Mouse (Mus musculus) neural tube, embryonic 13.5 days (tissue): Measurements from ENCODE around the gene Tmem45a2. TPM values are rescaled to one million over a fixed set of nuclear protein-coding genes. Genes with fewer than 3 reads are reported as not detected.

Experiments
- ATAC-seq: fragments of 200-750 bp; cut with Nextera tagmentation; 2 replicates; pipeline ENCODE4 v1.8.0; 2017; ENCODE audit warnings: low read depth, mild to moderate bottlenecking, moderate TSS enrichment, moderate library complexity
- H3K27ac ChIP-seq: fragments of 300-500 bp; sonication (generic); replicated peaks from 2 replicates; pipeline ENCODE4 v1.5.1; 2015; ENCODE audit warnings: moderate library complexity, mild to moderate bottlenecking, inconsistent platforms
- H3K27me3 ChIP-seq: fragments of 300-500 bp; sonication (generic); 2 replicates; pipeline ENCODE4 v1.6.1; 2015; ENCODE audit warnings: mild to moderate bottlenecking, inconsistent platforms
- H3K36me3 ChIP-seq: fragments of 300-500 bp; sonication (generic); 2 replicates; pipeline ENCODE4 v1.6.1; 2015; ENCODE audit warnings: mild to moderate bottlenecking, inconsistent platforms
- H3K4me1 ChIP-seq: fragments of 300-500 bp; sonication (generic); replicated peaks from 2 replicates; pipeline ENCODE4 v1.6.1; 2015; ENCODE audit warnings: inconsistent platforms
- H3K4me2 ChIP-seq: fragments of 300-500 bp; sonication (generic); 2 replicates; pipeline ENCODE4 v1.6.1; 2015; ENCODE audit warnings: inconsistent platforms, mild to moderate bottlenecking, moderate library complexity
- H3K4me3 ChIP-seq: fragments of 300-500 bp; sonication (generic); 2 replicates; pipeline ENCODE4 v1.5.1; 2015; ENCODE audit warnings: mild to moderate bottlenecking, inconsistent platforms
- H3K9ac ChIP-seq: fragments of 300-500 bp; sonication (generic); 2 replicates; pipeline ENCODE4 v1.6.1; 2015; ENCODE audit warnings: moderate library complexity, mild to moderate bottlenecking, inconsistent platforms
- H3K9me3 ChIP-seq: fragments of 300-500 bp; sonication (generic); 2 replicates; pipeline ENCODE4 v1.6.1; 2016; ENCODE audit warnings: inconsistent platforms
- WGBS: fragments of 180-500 bp; shearing (Covaris S2); methylation state at CpG from one replicate; pipeline ENCODE4 v1.1.7; 2015; 5-methylcytosine and 5-hydroxymethylcytosine counted together
- polyA plus RNA-seq: library from polyadenylated mRNA; unstranded; fragments of >200 nt; fragmentation: Nextera tagmentation; extraction: Ambion mirVana; gene quantifications from 2 replicates; pipeline ENCODE4 v1.2.1, GENCODE M21; 2015

Tmem45a2 gene
- polyA plus RNA-seq: 0.14 TPM in 1 of 2 replicates, not detected in the other

GRCm38 (mm10) chr16:57071132-57071639, at the start of gene Tmem45a2:
Gene Tmem45a2, minus strand, starts transcription at chr16:57071372.
- 96% methylated on average over 5 of the region's 5 CpGs for WGBS
- no peak for ATAC-seq
- no peak within 1 kb of the TSS for H3K4me3 ChIP-seq

GRCm38 (mm10) chr16:57117562-57117961, 46.4 kb upstream of the Tmem45a2 start:
- H3K27me3 ChIP-seq: no peaks in the 10 kb centered on the region
- WGBS: 80% methylated on average over 2 of the region's 2 CpGs
- no peak overlapping the region for H3K9ac ChIP-seq
- no peaks in the 10 kb centered on the region for H3K9me3 ChIP-seq
- H3K4me1 ChIP-seq: peaks cover 4% of the 10 kb centered on the region
- ATAC-seq: no peak
- no peaks in the 10 kb centered on the region for H3K36me3 ChIP-seq
- H3K4me3 ChIP-seq: no peak overlapping the region
- no peak overlapping the region for H3K4me2 ChIP-seq
- H3K27ac ChIP-seq: no peak overlapping the region

More at GRCm38 (mm10) chr16:57071132-57071639, at the start of gene Tmem45a2:
- Histone ChIP-seq H3K9me3 (no peaks in the 10 kb centered on the region), H3K9ac (no peak within 1 kb of the TSS), H3K27me3 (no peaks in the 10 kb centered on the region), H3K27ac (no peak within 1 kb of the TSS), H3K4me2 (no peak within 1 kb of the TSS), H3K4me1 (no peaks in the 10 kb centered on the region), H3K36me3 (no peaks in the 10 kb centered on the region)

- Histone ChIP-seq H3K4me1 (no peaks in the 10 kb centered on the region), H3K27me3 (no peaks in the 10 kb centered on the region), H3K4me3 (no peak overlapping the region), H3K36me3 (no peaks in the 10 kb centered on the region), H3K4me2 (no peak overlapping the region), H3K9me3 (no peaks in the 10 kb centered on the region), H3K9ac (no peak overlapping the region), H3K27ac (no peak overlapping the region)
- no peak for ATAC-seq
Observed at GRCm38 (mm10) chr16:57116066-57116465, 44.9 kb upstream of the Tmem45a2 start.

DNA sequence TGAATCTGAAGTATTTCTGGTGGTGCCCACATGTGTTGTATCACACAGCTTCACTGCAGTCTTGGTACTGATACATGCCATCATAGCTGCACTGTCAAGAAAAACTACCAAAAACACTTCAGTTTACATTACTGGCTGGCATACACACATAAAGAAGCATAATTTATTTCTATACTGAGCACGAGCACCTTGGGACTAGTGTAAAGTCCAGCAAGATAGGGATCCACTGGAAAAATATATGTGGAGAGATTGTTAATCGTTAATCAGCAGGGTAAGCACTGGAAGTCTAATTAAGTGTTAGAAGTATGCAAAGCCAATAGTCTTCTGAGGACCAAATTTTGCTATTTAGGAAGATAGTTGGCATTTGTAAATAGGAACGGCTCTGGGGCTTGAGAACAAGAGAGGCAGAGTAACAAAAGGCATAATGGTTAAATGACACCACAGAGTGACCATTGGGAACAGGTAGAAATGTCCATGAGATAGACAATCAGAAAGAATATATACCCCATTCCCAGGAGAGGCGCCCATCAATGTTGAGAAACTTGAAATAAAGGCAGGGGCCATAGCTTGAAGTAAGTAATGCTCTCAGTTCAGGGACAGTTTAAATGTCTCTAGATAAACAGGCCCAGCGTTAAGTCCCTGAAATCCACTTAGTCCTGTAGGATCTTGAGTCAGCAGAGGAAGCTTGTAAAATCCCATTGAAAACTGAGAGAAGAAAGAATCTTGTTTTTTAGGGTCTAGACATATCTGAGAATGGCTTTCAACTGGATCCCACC, 35.2 kb upstream of the Tmem45a2 start:
- no peaks in the 10 kb centered on the region for H3K36me3 ChIP-seq
- H3K9ac ChIP-seq: no peak overlapping the region
- H3K27me3 ChIP-seq: no peaks in the 10 kb centered on the region
- no peaks in the 10 kb centered on the region for H3K4me1 ChIP-seq
- no peak overlapping the region for H3K4me3 ChIP-seq
- ATAC-seq: no peak
- 86% methylated on average over 5 of the region's 5 CpGs for WGBS
- no peaks in the 10 kb centered on the region for H3K9me3 ChIP-seq
- H3K4me2 ChIP-seq: no peak overlapping the region
- no peak overlapping the region for H3K27ac ChIP-seq

DNA sequence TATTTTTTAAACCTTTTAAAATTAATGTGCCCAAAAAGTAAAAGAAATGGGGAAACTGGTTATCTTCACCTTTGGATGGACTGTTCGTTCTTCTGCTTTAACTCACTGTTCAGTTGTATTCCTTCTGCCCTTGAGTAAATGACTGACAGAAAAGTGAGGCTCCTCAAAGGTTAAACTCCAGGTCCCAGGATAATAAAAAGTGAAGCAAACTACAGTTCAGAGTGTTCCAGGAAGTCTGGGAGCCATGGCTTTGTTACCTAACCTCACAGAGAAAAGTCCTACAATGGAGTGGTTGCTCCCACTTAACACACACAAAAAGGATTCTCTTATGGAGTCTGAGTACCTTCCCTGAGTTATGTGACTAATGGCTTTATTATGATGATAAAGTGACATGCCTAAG, 30.0 kb upstream of the Tmem45a2 start:
- H3K36me3 ChIP-seq: no peaks in the 10 kb centered on the region
- H3K9ac ChIP-seq: no peak overlapping the region
- 93% methylated on average over 1 of the region's 1 CpGs for WGBS

DNA sequence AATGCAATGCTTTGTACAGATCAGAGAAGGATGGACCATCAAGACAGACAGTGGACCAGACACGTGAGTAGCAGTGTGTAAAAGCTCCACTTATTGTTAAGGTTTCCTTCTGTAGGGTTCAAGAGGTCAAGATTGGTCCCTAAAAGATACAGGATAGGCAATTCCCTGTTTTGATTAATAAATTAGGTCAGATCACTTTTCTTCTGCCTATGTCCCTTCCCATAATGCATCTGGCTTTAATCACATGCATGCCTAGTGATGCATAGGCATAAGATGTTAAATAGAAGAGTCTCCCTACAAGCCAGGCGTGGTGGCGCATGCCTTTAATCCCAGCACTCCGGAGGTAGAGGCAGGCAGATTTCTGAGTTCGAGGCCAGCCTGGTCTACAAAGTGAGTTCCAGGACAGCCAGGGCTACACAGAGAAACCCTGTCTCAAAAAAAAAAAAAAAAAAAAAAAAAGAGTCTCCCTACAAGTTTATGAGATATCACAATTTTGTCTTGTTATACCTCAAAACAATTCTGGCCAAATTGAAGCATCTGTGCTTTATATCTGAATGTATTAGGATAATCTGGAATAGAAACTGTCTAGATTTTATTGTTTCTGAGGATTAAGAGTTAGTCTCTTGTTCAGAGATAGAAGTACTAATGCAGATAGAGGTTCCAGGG, 28.5 kb upstream of the Tmem45a2 start:
- H3K4me1 ChIP-seq: no peaks in the 10 kb centered on the region
- H3K36me3 ChIP-seq: no peaks in the 10 kb centered on the region
- no peaks in the 10 kb centered on the region for H3K9me3 ChIP-seq
- H3K4me2 ChIP-seq: no peak overlapping the region
- ATAC-seq: no peak
- no peak overlapping the region for H3K27ac ChIP-seq
- 79% methylated on average over 5 of the region's 5 CpGs for WGBS
- no peak overlapping the region for H3K9ac ChIP-seq
- no peak overlapping the region for H3K4me3 ChIP-seq
- H3K27me3 ChIP-seq: no peaks in the 10 kb centered on the region

More for the DNA sequence above, 30.0 kb upstream of the Tmem45a2 start:
- no peak overlapping the region for H3K4me3 ChIP-seq
- no peak overlapping the region for H3K27ac ChIP-seq
- H3K9me3 ChIP-seq: no peaks in the 10 kb centered on the region
- H3K4me2 ChIP-seq: no peak overlapping the region
- no peaks in the 10 kb centered on the region for H3K27me3 ChIP-seq
- no peak for ATAC-seq
- H3K4me1 ChIP-seq: no peaks in the 10 kb centered on the region

DNA sequence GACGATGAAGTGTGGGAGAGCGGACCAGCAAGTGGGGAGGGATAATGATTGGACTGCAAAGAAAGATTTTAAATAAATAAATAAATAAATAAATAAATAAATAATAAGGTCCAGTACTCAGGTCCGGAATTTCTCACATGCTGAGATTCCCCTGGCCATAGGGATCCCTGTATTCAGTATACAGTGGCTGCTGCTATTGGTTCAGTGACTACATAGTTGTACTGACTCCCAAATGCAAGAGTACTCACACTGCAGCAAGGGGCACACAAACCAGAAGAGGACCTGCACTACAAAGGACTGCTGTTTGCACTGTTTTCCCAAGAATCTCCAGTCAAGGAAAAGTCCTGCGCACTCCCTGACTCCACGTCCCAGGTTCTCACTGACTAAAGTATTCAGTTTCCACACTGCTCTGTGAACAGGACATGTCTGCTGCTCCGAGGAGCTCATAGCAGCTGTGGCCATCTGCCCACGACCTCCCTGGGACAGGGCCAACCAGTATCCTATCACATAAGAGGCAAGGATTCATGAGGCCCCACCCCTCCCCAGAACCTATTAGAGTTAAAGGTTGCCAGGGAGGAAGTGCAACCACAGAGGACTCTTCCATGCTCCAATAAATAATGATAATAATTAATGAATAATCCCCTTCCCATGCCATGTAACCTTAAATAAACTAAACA, 27.4 kb upstream of the Tmem45a2 start:
- H3K9me3 ChIP-seq: no peaks in the 10 kb centered on the region
- no peaks in the 10 kb centered on the region for H3K36me3 ChIP-seq
- H3K4me2 ChIP-seq: no peak overlapping the region
- no peak overlapping the region for H3K4me3 ChIP-seq
- no peaks in the 10 kb centered on the region for H3K4me1 ChIP-seq
- 73% methylated on average over 7 of the region's 7 CpGs for WGBS
- no peak overlapping the region for H3K9ac ChIP-seq
- no peak for ATAC-seq
- no peaks in the 10 kb centered on the region for H3K27me3 ChIP-seq
- H3K27ac ChIP-seq: no peak overlapping the region

DNA sequence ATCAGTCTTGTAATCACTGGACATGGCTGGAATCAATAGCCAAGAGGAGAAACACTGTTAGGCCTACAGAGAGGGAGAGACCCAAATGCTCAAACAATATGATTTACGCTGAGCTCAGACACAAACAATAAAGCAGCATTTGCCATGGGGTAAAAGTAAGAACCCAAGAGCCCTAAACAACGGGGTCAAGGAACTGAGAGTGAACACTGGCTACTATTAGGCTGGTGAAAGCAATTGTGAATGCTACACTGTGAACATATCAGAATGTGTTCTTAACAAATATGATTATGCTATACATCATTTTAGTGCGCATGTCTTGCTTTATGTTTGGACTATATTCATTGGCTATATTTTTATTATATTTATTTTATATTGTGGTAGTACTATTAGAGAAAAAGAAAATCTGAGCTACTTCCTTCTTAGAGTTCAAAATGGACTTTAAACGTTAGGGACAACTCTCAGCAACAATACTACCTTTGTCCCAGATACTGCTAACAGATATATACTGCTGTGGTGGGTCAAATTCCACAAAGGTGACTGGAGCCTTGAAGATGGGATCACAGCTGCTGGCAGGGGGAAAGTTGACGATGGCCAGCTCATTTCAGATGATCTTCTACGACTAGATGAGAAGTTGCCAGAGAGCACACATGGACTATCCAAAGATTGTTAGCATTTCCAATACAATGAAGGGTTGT, 21.9 kb upstream of the Tmem45a2 start:
- Histone ChIP-seq H3K9ac (no peak overlapping the region), H3K27me3 (no peaks in the 10 kb centered on the region), H3K4me2 (no peak overlapping the region), H3K9me3 (no peaks in the 10 kb centered on the region), H3K36me3 (no peaks in the 10 kb centered on the region), H3K27ac (no peak overlapping the region), H3K4me1 (no peaks in the 10 kb centered on the region), H3K4me3 (no peak overlapping the region)
- 71% methylated on average over 6 of the region's 6 CpGs for WGBS
- no peak for ATAC-seq

- Histone ChIP-seq H3K27me3 (no peaks in the 10 kb centered on the region), H3K27ac (no peak overlapping the region), H3K36me3 (no peaks in the 10 kb centered on the region), H3K9me3 (no peaks in the 10 kb centered on the region), H3K9ac (no peak overlapping the region), H3K4me3 (no peak overlapping the region), H3K4me1 (no peaks in the 10 kb centered on the region), H3K4me2 (no peak overlapping the region)
- 54% methylated on average over 4 of the region's 4 CpGs for WGBS
- ATAC-seq: peak; percentile 86
Observed at GRCm38 (mm10) chr16:57092460-57092859, 21.3 kb upstream of the Tmem45a2 start.

DNA sequence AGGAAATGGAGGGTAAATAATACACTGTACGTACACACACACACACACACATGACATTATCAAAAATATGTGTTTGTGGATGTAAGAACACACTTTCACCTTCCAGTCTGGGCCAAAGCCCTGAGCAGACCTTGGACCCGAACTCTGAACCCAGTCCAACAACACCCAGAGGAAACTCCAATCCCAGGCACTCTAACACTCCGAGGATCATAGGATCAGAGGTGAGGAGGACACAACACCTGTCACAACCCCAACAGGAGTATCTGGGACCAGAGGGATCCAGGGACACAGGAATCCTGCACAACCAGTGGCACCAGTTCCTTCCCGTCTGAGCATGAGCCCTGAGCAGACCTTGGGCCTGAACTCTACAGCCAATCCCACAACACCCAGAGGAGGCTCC, 8.4 kb upstream of the Tmem45a2 start:
- H3K4me2 ChIP-seq: no peak overlapping the region
- H3K4me1 ChIP-seq: no peaks in the 10 kb centered on the region
- WGBS: 78% methylated on average over 4 of the region's 4 CpGs
- no peaks in the 10 kb centered on the region for H3K9me3 ChIP-seq
- no peak overlapping the region for H3K4me3 ChIP-seq
- ATAC-seq: no peak
- H3K9ac ChIP-seq: no peak overlapping the region
- no peak overlapping the region for H3K27ac ChIP-seq
- H3K36me3 ChIP-seq: no peaks in the 10 kb centered on the region
- no peaks in the 10 kb centered on the region for H3K27me3 ChIP-seq

GRCm38 (mm10) chr16:57075986-57076385, 4.8 kb upstream of the Tmem45a2 start:
- Histone ChIP-seq H3K36me3 (no peaks in the 10 kb centered on the region), H3K27me3 (no peaks in the 10 kb centered on the region), H3K9ac (no peak overlapping the region), H3K9me3 (no peaks in the 10 kb centered on the region), H3K27ac (no peak overlapping the region), H3K4me3 (no peak overlapping the region), H3K4me1 (no peaks in the 10 kb centered on the region), H3K4me2 (no peak overlapping the region)
- ATAC-seq: no peak
- WGBS: 83% methylated on average over 7 of the region's 7 CpGs

DNA sequence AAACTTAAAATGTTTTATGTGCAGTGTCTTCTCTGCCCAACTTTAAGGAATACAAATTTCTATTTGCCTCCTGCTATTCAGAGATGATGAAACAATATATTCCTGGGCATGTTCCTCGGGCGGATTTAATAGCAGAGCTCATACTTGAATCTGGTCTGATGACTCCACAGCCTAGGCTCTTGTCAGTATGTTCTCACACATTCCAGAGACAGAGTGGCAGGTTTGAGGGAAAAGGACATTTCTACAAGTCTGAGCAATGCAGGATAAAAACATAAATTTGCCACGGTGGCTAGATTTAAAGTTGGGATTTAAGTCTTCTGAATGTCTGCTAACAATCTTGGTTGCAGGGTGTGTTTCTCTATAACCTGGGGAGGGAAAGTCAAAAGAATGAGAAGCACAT, 9.1 kb downstream of the Tmem45a2 start:
- H3K27ac ChIP-seq: no peak overlapping the region
- H3K36me3 ChIP-seq: no peaks in the 10 kb centered on the region
- H3K9ac ChIP-seq: no peak overlapping the region
- H3K9me3 ChIP-seq: no peaks in the 10 kb centered on the region
- no peak for ATAC-seq
- no peaks in the 10 kb centered on the region for H3K4me1 ChIP-seq
- no peaks in the 10 kb centered on the region for H3K27me3 ChIP-seq
- H3K4me3 ChIP-seq: no peak overlapping the region
- WGBS: 89% methylated on average over 3 of the region's 3 CpGs
- H3K4me2 ChIP-seq: no peak overlapping the region
